Mouse (Mus musculus) thymus, adult 2 months (tissue): Measurements from ENCODE around the gene Mthfd1l. TPM values are rescaled to one million over a fixed set of nuclear protein-coding genes. Genes with fewer than 3 reads are reported as not detected.

Experiments
- DNase-seq: peaks from one replicate; pipeline ENCODE4 v3.0.0; 2021
- H3K27ac ChIP-seq: fragments of 200-500 bp; 2 replicates; pipeline ENCODE4 v1.5.1; 2012; ENCODE audit warnings: low read length, control low read depth; ENCODE audit not compliant: control insufficient read depth, insufficient read depth
- H3K27me3 ChIP-seq: fragments of 200-500 bp; 2 replicates; pipeline ENCODE4 v1.6.1; 2012; ENCODE audit warnings: mild to moderate bottlenecking, low read length, moderate library complexity, mixed read lengths; ENCODE audit not compliant: control insufficient read depth, insufficient read depth
- H3K36me3 ChIP-seq: fragments of 200-500 bp; 2 replicates; pipeline ENCODE4 v1.6.1; 2012; ENCODE audit warnings: mild to moderate bottlenecking, low read length, moderate library complexity; ENCODE audit not compliant: control insufficient read depth, insufficient read depth
- H3K4me1 ChIP-seq: fragments of 200-500 bp; replicated peaks from 2 replicates; pipeline ENCODE4 v1.6.1; 2012; ENCODE audit warnings: low read length; ENCODE audit not compliant: control insufficient read depth, insufficient read depth
- H3K4me3 ChIP-seq: fragments of 200-500 bp; 2 replicates; pipeline ENCODE4 v1.5.1; 2012; ENCODE audit warnings: mild to moderate bottlenecking, low read length, control low read depth, moderate library complexity; ENCODE audit not compliant: control insufficient read depth, insufficient read depth
- CTCF ChIP-seq: fragments of 200-500 bp; IDR thresholded peaks from 2 replicates; pipeline ENCODE4 v1.5.1; 2012; ENCODE audit warnings: mild to moderate bottlenecking, control low read depth, low read length, moderate library complexity, borderline replicate concordance; ENCODE audit not compliant: control insufficient read depth, poor library complexity, insufficient read depth; ENCODE audit errors: extremely low read depth
- POLR2A ChIP-seq: fragments of 200-500 bp; IDR thresholded peaks from 2 replicates; pipeline ENCODE4 v1.6.1; 2012; ENCODE audit warnings: mild to moderate bottlenecking, low read length, control low read depth, moderate library complexity; ENCODE audit not compliant: control insufficient read depth, poor library complexity, insufficient read depth; ENCODE audit errors: extremely low read depth
- WGBS: fragments of 180-500 bp; shearing (Covaris S2); methylation state at CpG from one replicate; pipeline ENCODE4 v1.1.7; 2018; 5-methylcytosine and 5-hydroxymethylcytosine counted together
- polyA plus RNA-seq: library from polyadenylated mRNA; depleted of rRNA; stranded (reverse); fragments of >200 nt; gene quantifications from 2 replicates; pipeline ENCODE4 v1.2.3, GENCODE M21; 2012

The Mthfd1l gene
- polyA plus RNA-seq, 1 experiment, result 8.7 TPM

- DNase-seq, result no peak
- Histone ChIP-seq H3K4me3 (no peak overlapping the region), H3K27ac (no peak overlapping the region), H3K4me1 (no peaks in the 10 kb centered on the region), H3K36me3 (no peaks in the 10 kb centered on the region), H3K27me3 (no peaks in the 10 kb centered on the region)
- WGBS, result 92% methylated on average over 2 of the region's 2 CpGs
- no peak for TF ChIP-seq POLR2A
- TF ChIP-seq CTCF, result no peak
Observed at GRCm38 (mm10) chr10:4162049-4162448, 189.1 kb downstream of the Mthfd1l start.

GRCm38 (mm10) chr10:4162976-4163375, 190.1 kb downstream of the Mthfd1l start:
- TF ChIP-seq POLR2A (no peak), CTCF (no peak)
- no peaks in the 10 kb centered on the region for H3K27me3 ChIP-seq
- DNase-seq, result no peak
- H3K4me3 ChIP-seq, result no peak overlapping the region
- H3K27ac ChIP-seq, result no peak overlapping the region
- no peaks in the 10 kb centered on the region for H3K4me1 ChIP-seq
- no peaks in the 10 kb centered on the region for H3K36me3 ChIP-seq
- WGBS, result 95% methylated on average over 3 of the region's 3 CpGs

GRCm38 (mm10) chr10:4164681-4165080, 191.8 kb downstream of the Mthfd1l start:
- no peak overlapping the region for H3K4me3 ChIP-seq
- H3K27ac ChIP-seq, result no peak overlapping the region
- WGBS, result 91% methylated on average over 9 of the region's 9 CpGs
- peaks cover 2% of the 10 kb centered on the region; the same call in 1 of the 2 replicates for H3K4me1 ChIP-seq
- no peaks in the 10 kb centered on the region for H3K27me3 ChIP-seq
- H3K36me3 ChIP-seq, result no peaks in the 10 kb centered on the region
- no peak for DNase-seq
- TF ChIP-seq CTCF (no peak), POLR2A (no peak)

- no peak overlapping the region for H3K27ac ChIP-seq
- no peaks in the 10 kb centered on the region for H3K27me3 ChIP-seq
- 87% methylated on average over 5 of the region's 5 CpGs for WGBS
- no peak for TF ChIP-seq CTCF
- no peak for TF ChIP-seq POLR2A
- peaks cover 2% of the 10 kb centered on the region; the same call in 1 of the 2 replicates for H3K4me1 ChIP-seq
- no peaks in the 10 kb centered on the region for H3K36me3 ChIP-seq
- no peak overlapping the region for H3K4me3 ChIP-seq
- DNase-seq, result no peak
Observed at GRCm38 (mm10) chr10:4168222-4168798, 195.4 kb downstream of the Mthfd1l start.

GRCm38 (mm10) chr10:4174229-4174628, 201.3 kb downstream of the Mthfd1l start:
- TF ChIP-seq POLR2A (no peak), CTCF (no peak)
- no peak for DNase-seq
- WGBS, result 98% methylated on average over 5 of the region's 5 CpGs
- Histone ChIP-seq H3K4me3 (no peak overlapping the region), H3K27ac (no peak overlapping the region), H3K36me3 (no peaks in the 10 kb centered on the region), H3K4me1 (no peaks in the 10 kb centered on the region), H3K27me3 (no peaks in the 10 kb centered on the region)

GRCm38 (mm10) chr10:4174717-4175116, 201.8 kb downstream of the Mthfd1l start:
- TF ChIP-seq POLR2A (no peak), CTCF (no peak)
- Histone ChIP-seq H3K4me1 (no peaks in the 10 kb centered on the region), H3K27ac (no peak overlapping the region), H3K36me3 (no peaks in the 10 kb centered on the region), H3K4me3 (no peak overlapping the region), H3K27me3 (no peaks in the 10 kb centered on the region)
- WGBS, result 84% methylated on average over 3 of the region's 3 CpGs
- DNase-seq, result no peak

- Histone ChIP-seq H3K27me3 (no peaks in the 10 kb centered on the region), H3K27ac (no peak overlapping the region), H3K4me3 (no peak overlapping the region), H3K36me3 (no peaks in the 10 kb centered on the region), H3K4me1 (no peaks in the 10 kb centered on the region)
- whole genome bisulfite sequencing, result 96% methylated on average over 4 of the region's 4 CpGs
- TF ChIP-seq POLR2A (no peak), CTCF (no peak)
- no peak for DNase-seq
Observed at GRCm38 (mm10) chr10:4177285-4177684, 204.4 kb downstream of the Mthfd1l start.
